Mouse (Mus musculus) hindbrain, embryonic 11.5 days (tissue): ENCODE measurements around the gene Adgrg7. TPM values are rescaled to one million over a fixed set of nuclear protein-coding genes. Genes with fewer than 3 reads are reported as not detected.

ENCODE experiments used
- ATAC-seq: fragments of 200-750 bp; cut with Nextera tagmentation; 2 replicates; pipeline ENCODE4 v1.8.0; 2017; ENCODE audit warnings: mild to moderate bottlenecking, moderate TSS enrichment, moderate library complexity; ENCODE audit not compliant: low FRiP score
- DNase-seq: peaks from one replicate; pipeline ENCODE4 v3.0.0-alpha.2; 2015; ENCODE audit warnings: low spot score
- H3K27ac ChIP-seq: fragments of 300-500 bp; sonication (generic); 2 replicates; pipeline ENCODE4 v1.5.1; 2014; ENCODE audit warnings: mild to moderate bottlenecking, low read depth, low read length
- H3K27me3 ChIP-seq: fragments of 300-500 bp; sonication (generic); 2 replicates; pipeline ENCODE4 v1.6.1; 2014; ENCODE audit warnings: mild to moderate bottlenecking, low read length, moderate library complexity, mixed read lengths; ENCODE audit not compliant: control insufficient read depth, insufficient read depth
- H3K36me3 ChIP-seq: fragments of 300-500 bp; sonication (generic); 2 replicates; pipeline ENCODE4 v1.6.1; 2014; ENCODE audit warnings: mild to moderate bottlenecking, low read length, moderate library complexity, mixed read lengths; ENCODE audit not compliant: control insufficient read depth, insufficient read depth
- H3K4me1 ChIP-seq: fragments of 300-500 bp; sonication (generic); replicated peaks from 2 replicates; pipeline ENCODE4 v1.6.1; 2014; ENCODE audit warnings: low read length, mixed read lengths; ENCODE audit not compliant: control insufficient read depth, insufficient read depth
- H3K4me2 ChIP-seq: fragments of 300-500 bp; sonication (generic); replicated peaks from 2 replicates; pipeline ENCODE4 v1.6.1; 2014; ENCODE audit warnings: mild to moderate bottlenecking, low read depth, low read length
- H3K4me3 ChIP-seq: fragments of 300-500 bp; sonication (generic); 2 replicates; pipeline ENCODE4 v1.5.1; 2014; ENCODE audit warnings: low read depth, low read length
- H3K9ac ChIP-seq: fragments of 300-500 bp; sonication (generic); 2 replicates; pipeline ENCODE4 v1.6.1; 2014; ENCODE audit warnings: low read depth, low read length
- H3K9me3 ChIP-seq: fragments of 300-500 bp; sonication (generic); 2 replicates; pipeline ENCODE4 v1.6.1; 2016; ENCODE audit warnings: low read length; ENCODE audit not compliant: control insufficient read depth
- WGBS: fragments of 180-500 bp; shearing (Covaris S2); extraction: QIAGEN DNeasy Blood & Tissue Kit; methylation state at CpG from one replicate; pipeline ENCODE4 v1.1.7; 2014; 5-methylcytosine and 5-hydroxymethylcytosine counted together
- polyA plus RNA-seq: library from polyadenylated mRNA; unstranded; fragments of >200 nt; fragmentation: Nextera tagmentation; extraction: Ambion mirVana; gene quantifications from 2 replicates; pipeline ENCODE4 v1.2.1, GENCODE M21; 2014

Adgrg7 gene
- polyA plus RNA-seq: not detected in 2 replicates

DNA sequence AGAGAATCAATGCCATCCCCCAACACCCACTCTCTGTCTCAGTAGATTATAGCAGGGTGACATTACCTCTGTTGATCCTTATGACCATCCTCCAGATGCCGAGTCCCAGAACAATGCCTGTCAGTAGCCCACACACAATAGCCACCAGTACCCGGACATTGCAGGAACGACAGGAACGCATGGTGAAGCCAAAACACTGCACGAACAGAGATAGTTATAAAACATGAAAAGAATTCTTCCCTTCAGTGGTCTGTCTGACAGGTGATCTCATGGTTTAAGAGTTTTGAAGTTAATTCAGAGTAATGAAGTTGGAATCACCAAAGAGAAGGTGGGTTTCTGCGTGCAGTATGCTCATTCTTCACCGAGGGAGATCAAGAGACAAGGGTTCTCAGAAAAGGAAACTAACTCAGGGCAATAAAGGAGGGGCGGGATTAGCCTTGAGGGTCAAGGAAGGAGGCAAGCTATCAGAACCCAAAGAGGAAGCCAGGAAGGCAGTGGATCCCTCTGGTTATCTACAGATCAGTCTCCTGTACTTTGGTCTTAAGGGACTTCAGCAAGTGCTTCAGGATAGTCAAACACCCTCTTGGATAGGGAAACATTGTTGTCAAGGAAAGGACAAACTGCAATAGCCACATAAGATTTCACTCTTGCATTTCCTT is at the start of gene Adgrg7:
Gene Adgrg7, minus strand, starts transcription at position 375 of the 659 bp plus-strand sequence.
- no peaks in the 10 kb centered on the region for H3K36me3 ChIP-seq
- no peak within 1 kb of the TSS for H3K4me3 ChIP-seq
- 81% methylated on average over 8 of the region's 8 CpGs for WGBS
- no peaks in the 10 kb centered on the region for H3K9me3 ChIP-seq
- no peak within 1 kb of the TSS for H3K27ac ChIP-seq
- no peak for ATAC-seq
- no peaks in the 10 kb centered on the region for H3K27me3 ChIP-seq
- no peak for DNase-seq
- H3K9ac ChIP-seq: no peak within 1 kb of the TSS
- no peak within 1 kb of the TSS for H3K4me2 ChIP-seq
- no peaks in the 10 kb centered on the region for H3K4me1 ChIP-seq

DNA sequence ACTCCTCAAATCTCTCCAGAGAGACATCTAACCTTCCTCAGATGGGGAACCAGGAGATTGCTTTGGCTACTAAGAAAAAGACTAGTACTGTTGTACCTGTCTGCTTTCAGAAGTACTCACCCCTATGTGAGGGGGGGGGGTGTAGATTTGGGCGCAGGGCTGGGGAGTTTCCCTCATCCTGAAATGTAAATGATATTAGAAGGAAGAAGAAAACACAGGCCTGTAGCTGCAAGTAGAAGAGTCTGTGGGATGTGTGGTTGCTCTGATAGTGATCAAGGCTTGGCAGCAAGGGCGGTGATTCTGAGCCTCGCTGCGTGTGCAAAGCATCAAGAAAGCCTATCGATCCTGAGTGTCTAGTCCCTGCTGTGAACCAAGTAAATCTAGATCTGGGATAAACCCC is 47.3 kb upstream of the Adgrg7 start:
- H3K4me3 ChIP-seq: no peak overlapping the region
- H3K9me3 ChIP-seq: no peaks in the 10 kb centered on the region
- DNase-seq (no peak), ATAC-seq (no peak)
- H3K4me2 ChIP-seq: no peak overlapping the region
- 91% methylated on average over 5 of the region's 5 CpGs for WGBS
- H3K9ac ChIP-seq: no peak overlapping the region
- no peak overlapping the region for H3K27ac ChIP-seq
- no peaks in the 10 kb centered on the region for H3K4me1 ChIP-seq
- no peaks in the 10 kb centered on the region for H3K36me3 ChIP-seq
- no peaks in the 10 kb centered on the region for H3K27me3 ChIP-seq

DNA sequence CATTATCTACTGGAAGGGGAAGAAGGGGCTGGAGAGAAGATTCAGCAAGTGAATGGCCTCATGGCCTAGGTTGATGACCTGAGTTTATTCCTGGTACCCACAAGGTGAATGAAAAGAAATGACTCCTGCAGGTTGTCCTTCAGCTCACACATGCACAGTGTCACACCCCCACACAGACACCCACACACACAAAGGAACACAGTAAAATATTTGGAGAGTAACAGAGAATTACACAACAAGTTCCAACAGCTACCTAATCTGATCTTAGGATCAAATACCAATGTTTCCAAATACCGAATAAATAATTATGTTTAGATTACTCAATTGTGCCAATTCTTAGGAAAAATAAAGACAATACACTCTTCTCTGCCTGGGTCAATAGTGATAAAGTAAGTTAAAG is 37.7 kb upstream of the Adgrg7 start:
- H3K27ac ChIP-seq: no peak overlapping the region
- ATAC-seq: no peak
- H3K4me3 ChIP-seq: no peak overlapping the region
- H3K4me1 ChIP-seq: no peaks in the 10 kb centered on the region
- H3K4me2 ChIP-seq: no peak overlapping the region
- H3K36me3 ChIP-seq: no peaks in the 10 kb centered on the region
- no peaks in the 10 kb centered on the region for H3K27me3 ChIP-seq
- no peaks in the 10 kb centered on the region for H3K9me3 ChIP-seq
- no peak overlapping the region for H3K9ac ChIP-seq
- WGBS: 97% methylated on average over 1 of the region's 1 CpGs
- DNase-seq: no peak

DNA sequence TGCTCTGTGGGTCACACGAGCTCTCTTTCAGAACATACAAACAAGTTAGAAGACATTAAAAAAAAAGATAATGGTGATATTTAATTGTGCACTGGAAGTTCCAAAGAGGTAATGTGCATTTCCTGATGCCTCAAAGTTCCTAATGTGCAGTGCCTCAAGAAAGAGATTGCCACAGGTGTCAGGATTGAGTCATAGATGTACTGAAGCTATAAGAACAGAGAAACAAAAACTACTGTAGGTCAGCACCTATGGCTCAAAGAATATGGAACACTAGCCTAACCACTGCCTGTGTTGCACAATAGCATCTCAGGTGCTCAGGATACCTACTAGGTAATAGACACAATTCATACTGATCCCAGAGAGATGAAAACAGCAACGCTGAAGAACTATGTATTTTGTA is 36.3 kb upstream of the Adgrg7 start:
- Histone ChIP-seq H3K4me1 (no peaks in the 10 kb centered on the region), H3K27me3 (no peaks in the 10 kb centered on the region), H3K36me3 (no peaks in the 10 kb centered on the region), H3K4me2 (no peak overlapping the region), H3K9ac (no peak overlapping the region), H3K9me3 (no peaks in the 10 kb centered on the region), H3K4me3 (no peak overlapping the region), H3K27ac (no peak overlapping the region)
- ATAC-seq: no peak
- DNase-seq: no peak
- 99% methylated on average over 2 of the region's 2 CpGs for WGBS

DNA sequence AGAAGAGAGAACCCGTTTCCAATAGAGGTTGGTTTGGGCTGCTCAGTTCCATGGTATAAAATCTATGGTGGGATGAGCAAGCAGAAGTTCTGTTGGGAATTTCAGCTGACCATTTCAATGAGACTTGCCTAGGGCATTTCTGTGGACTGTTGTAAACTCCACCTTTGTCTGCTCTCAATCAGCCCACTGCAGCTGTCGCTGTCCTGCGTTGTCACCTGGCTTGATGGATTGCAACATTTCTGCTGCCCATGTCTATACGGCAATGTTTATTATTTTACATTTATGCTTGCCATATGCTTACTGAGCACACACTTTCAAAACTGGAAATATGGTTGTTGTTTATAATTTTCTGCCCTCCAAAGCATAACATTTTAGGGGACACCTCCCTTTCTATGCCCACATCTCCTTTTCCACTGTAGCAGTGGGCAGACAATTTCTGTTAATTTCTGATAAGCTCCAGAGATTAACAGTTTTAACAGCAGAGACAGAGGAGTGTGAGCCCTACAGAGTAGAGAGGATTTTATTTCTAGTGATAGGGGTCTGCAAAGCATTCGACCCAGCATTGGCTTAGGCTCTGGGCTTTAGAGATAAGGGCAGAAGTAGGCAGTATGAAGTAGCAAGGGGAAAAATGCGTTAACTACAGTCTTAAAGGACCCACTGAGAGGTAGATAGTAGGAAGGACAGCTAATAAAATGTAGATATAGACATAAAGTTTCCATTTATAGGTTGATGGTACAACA is 5.9 kb upstream of the Adgrg7 start:
- 87% methylated on average over 6 of the region's 6 CpGs for WGBS
- Histone ChIP-seq H3K27ac (no peak overlapping the region), H3K27me3 (no peaks in the 10 kb centered on the region), H3K4me2 (no peak overlapping the region), H3K36me3 (no peaks in the 10 kb centered on the region), H3K9ac (no peak overlapping the region), H3K9me3 (no peaks in the 10 kb centered on the region), H3K4me1 (no peaks in the 10 kb centered on the region), H3K4me3 (no peak overlapping the region)
- ATAC-seq: no peak
- no peak for DNase-seq

DNA sequence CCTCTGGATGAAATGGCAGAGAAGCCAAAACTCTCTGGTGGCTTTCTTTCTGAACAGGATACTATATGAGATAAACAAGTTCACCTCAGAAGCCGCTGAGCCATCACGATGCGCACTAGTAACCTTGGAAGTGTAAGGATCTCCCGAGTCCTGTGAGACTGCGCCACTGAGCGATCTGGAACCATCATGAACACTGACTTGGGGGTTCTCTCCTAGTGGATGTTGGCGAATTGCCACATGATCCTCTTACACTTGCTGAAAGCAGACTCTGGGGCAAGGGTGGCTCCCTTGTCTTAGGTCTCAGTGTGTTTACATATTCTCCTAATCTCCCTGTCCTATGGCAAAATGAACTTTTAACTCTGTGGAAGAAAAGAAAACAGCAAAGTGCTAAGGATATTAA is 5.3 kb upstream of the Adgrg7 start:
- no peak overlapping the region for H3K9ac ChIP-seq
- WGBS: 90% methylated on average over 7 of the region's 7 CpGs
- no peak overlapping the region for H3K4me3 ChIP-seq
- DNase-seq (no peak), ATAC-seq (no peak)
- no peaks in the 10 kb centered on the region for H3K36me3 ChIP-seq
- H3K4me1 ChIP-seq: no peaks in the 10 kb centered on the region
- no peak overlapping the region for H3K4me2 ChIP-seq
- H3K27ac ChIP-seq: no peak overlapping the region
- H3K9me3 ChIP-seq: no peaks in the 10 kb centered on the region
- H3K27me3 ChIP-seq: no peaks in the 10 kb centered on the region

DNA sequence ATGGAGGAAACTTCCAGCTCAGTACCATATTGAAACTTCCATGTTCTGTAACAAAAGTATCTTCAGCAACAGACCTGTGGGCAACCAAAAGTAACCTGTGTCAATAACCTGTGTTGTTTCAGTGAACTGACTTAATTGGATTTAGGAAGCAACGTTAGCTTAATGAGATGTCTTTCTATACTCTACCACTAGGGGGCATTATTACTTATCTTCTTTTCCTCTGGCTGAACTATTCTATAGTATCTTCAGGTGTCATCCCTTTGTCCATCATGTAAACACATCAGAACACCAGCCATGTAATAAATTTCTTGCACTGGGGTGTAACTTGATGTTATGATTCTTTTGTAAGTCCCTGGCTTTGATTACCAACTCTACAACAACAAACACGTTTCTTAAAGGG is 4.8 kb upstream of the Adgrg7 start:
- no peak overlapping the region for H3K9ac ChIP-seq
- H3K4me1 ChIP-seq: no peaks in the 10 kb centered on the region
- H3K27ac ChIP-seq: no peak overlapping the region
- no peaks in the 10 kb centered on the region for H3K36me3 ChIP-seq
- no peak overlapping the region for H3K4me2 ChIP-seq
- H3K9me3 ChIP-seq: no peaks in the 10 kb centered on the region
- no peaks in the 10 kb centered on the region for H3K27me3 ChIP-seq
- ATAC-seq (0 out of 2 replicates have a peak, but pooled peaks have one; percentile 6), DNase-seq (peak; percentile 14)
- WGBS: 45% methylated on average over 2 of the region's 2 CpGs
- no peak overlapping the region for H3K4me3 ChIP-seq

DNA sequence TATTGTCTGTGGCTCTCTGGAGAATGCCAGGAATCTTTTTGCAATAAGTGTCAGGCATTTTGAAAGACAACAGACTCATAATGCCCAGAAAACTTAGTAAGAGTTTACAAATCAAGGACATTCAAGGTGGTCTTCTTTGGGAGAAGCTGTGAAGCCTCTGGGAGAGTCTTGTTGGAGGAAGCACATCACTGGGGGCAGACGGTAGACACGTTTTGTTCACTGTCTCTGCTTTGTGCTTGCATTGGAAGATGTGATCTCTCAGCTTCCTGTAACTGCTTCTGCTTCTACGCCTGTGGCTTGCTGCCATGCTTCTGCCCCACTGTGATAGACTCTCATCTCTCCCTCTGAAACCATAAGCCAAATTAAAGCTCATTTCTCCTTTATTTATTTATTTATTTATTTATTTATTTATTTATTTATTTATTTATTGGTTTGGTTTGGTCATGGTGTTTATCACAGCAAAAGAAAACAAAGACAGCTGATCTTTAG is 3.9 kb upstream of the Adgrg7 start:
- DNase-seq (no peak), ATAC-seq (no peak)
- WGBS: 77% methylated on average over 3 of the region's 3 CpGs
- Histone ChIP-seq H3K27me3 (no peaks in the 10 kb centered on the region), H3K4me2 (no peak overlapping the region), H3K36me3 (no peaks in the 10 kb centered on the region), H3K4me3 (no peak overlapping the region), H3K9me3 (no peaks in the 10 kb centered on the region), H3K27ac (no peak overlapping the region), H3K9ac (no peak overlapping the region), H3K4me1 (no peaks in the 10 kb centered on the region)

DNA sequence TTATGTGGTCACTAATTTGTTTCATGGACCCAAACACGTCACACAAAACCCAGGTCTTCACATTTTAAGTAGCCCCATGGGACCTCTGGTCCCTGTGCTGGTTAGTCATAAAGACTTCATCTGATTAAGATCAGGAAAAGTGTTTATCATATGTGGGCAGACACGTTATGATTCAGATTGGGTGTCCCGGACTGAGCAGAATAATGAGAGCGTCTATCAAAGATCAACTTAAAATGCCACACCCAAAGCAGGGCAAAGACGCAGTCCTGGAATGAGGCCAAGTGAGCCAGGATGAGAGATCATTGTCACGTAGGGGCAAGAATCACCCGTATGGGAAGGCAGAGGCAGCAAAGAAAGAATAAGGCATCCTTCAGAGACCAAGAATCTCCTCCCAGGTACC is 3.2 kb upstream of the Adgrg7 start:
- Histone ChIP-seq H3K9ac (no peak overlapping the region), H3K4me2 (no peak overlapping the region), H3K9me3 (no peaks in the 10 kb centered on the region), H3K27ac (no peak overlapping the region), H3K4me1 (no peaks in the 10 kb centered on the region), H3K36me3 (no peaks in the 10 kb centered on the region), H3K27me3 (no peaks in the 10 kb centered on the region), H3K4me3 (no peak overlapping the region)
- no peak for DNase-seq
- WGBS: 90% methylated on average over 7 of the region's 7 CpGs
- no peak for ATAC-seq
